Mouse (Mus musculus): Measurements from ENCODE around the gene Nxph1. TPM values are rescaled to one million over a fixed set of nuclear protein-coding genes. Genes with fewer than 3 reads are reported as not detected.

Gene Nxph1
- polyA plus RNA-seq, 1 experiment from 2014 or later = 0.16 TPM

GRCm38 (mm10) chr6:8949665-8950201, 1.5 kb downstream of the Nxph1 start:
- no peak overlapping the region for H3K27ac ChIP-seq
- H3K9ac ChIP-seq (replicated peaks) = no peak overlapping the region

DNA sequence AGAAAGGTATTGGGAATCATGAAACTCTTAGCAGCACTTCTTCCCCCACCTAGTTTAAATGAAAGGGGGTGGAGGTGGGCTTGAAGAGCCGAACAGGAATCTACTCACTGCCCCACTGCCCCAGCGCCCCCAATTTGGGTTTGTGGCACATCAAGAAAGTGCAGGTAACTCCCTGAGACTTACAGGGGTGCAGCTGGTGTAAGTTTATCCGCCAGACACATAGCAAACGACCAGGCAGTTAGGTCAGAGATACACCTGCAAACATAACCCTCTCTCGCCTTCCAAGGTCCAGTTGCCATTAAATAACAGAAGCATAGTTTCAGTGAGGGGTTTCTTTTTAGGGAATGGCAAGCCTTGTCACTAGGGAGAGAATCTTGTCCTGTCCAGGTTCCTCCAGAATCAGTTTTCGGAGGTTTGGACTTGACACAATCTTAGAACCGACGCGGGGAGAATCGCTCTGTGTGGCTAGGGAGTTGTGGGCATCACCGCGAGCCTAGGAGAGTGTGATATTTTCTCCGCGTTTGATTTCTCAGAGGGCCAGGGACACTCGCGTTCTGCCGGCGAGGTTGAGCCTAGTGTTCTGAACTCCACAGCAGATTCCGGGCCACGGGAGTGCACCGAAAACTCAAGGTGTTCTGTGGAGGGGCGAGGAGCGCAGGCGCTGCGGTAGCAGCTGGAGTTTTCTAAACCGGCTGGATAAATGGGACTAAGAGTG, 2.5 kb downstream of the Nxph1 start:
- peaks cover 91% of the 10 kb centered on the region for H3K27me3 ChIP-seq
- no peak overlapping the region for H3K27ac ChIP-seq
- peak overlapping the region; percentile 36 for H3K4me3 ChIP-seq (replicated peaks)
- WGBS = 1% methylated on average over 26 of the region's 26 CpGs
- H3K9ac ChIP-seq (replicated peaks) = no peak overlapping the region
- H3K4me2 ChIP-seq = peak overlapping the region; percentile 63
- no peak for ATAC-seq (ENCODE audit: insufficient number of reproducible peaks, insufficient read depth, low FRiP score, low TSS enrichment, low read depth)
- no peaks in the 10 kb centered on the region for H3K36me3 ChIP-seq
- H3K4me1 ChIP-seq (replicated peaks) = peaks cover 28% of the 10 kb centered on the region
- H3K9me3 ChIP-seq = no peaks in the 10 kb centered on the region

More at GRCm38 (mm10) chr6:8949665-8950201, 1.5 kb downstream of the Nxph1 start:
- no peak for ATAC-seq (ENCODE audit: insufficient number of reproducible peaks, insufficient read depth, low FRiP score, low TSS enrichment, low read depth)
- H3K9me3 ChIP-seq = no peaks in the 10 kb centered on the region
- H3K4me3 ChIP-seq (replicated peaks) = peak overlapping the region; percentile 28
- WGBS = under 1% methylated on average over 31 of the region's 31 CpGs
- peak overlapping the region; percentile 48 for H3K4me2 ChIP-seq
- H3K4me1 ChIP-seq (replicated peaks) = peaks cover 28% of the 10 kb centered on the region
- peaks cover 81% of the 10 kb centered on the region for H3K27me3 ChIP-seq
- no peaks in the 10 kb centered on the region for H3K36me3 ChIP-seq

DNA sequence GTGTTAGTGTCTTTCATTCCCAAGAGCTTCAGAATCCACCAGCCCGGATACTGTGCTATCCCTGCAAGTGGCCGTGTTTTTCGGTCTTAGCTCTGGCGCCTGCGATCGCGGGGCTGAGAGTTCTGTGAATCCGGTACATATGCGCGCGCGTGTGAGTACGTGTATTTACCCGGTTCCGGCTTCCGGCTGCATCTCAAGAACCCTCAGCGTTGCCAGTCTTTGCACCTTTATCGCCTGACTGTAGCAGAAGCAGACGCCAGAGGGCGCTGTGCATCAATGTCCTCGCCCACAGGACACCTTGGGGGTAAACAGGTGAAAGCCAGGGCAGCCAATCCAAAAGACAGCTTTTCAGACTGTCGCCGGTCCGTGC, 3.1 kb downstream of the Nxph1 start:
- under 1% methylated on average over 24 of the region's 24 CpGs for WGBS
- Histone ChIP-seq H3K27me3 (peaks cover 94% of the 10 kb centered on the region), H3K4me1 (replicated peaks) (peaks cover 28% of the 10 kb centered on the region), H3K9me3 (no peaks in the 10 kb centered on the region), H3K4me3 (replicated peaks) (peak overlapping the region; percentile 36), H3K4me2 (peak overlapping the region; percentile 63), H3K27ac (no peak overlapping the region), H3K9ac (replicated peaks) (no peak overlapping the region), H3K36me3 (no peaks in the 10 kb centered on the region)
- no peak for ATAC-seq (ENCODE audit: insufficient number of reproducible peaks, insufficient read depth, low FRiP score, low TSS enrichment, low read depth)

GRCm38 (mm10) chr6:8951884-8952590, 3.8 kb downstream of the Nxph1 start:
- WGBS = 20% methylated on average over 15 of the region's 15 CpGs
- ATAC-seq (ENCODE audit: insufficient number of reproducible peaks, insufficient read depth, low FRiP score, low TSS enrichment, low read depth) = no peak
- Histone ChIP-seq H3K27me3 (peaks cover 97% of the 10 kb centered on the region), H3K4me1 (replicated peaks) (peaks cover 28% of the 10 kb centered on the region), H3K27ac (no peak overlapping the region), H3K9ac (replicated peaks) (no peak overlapping the region), H3K9me3 (no peaks in the 10 kb centered on the region), H3K4me3 (replicated peaks) (peak overlapping the region; percentile 36; the same call in 1 of the 2 replicates), H3K36me3 (no peaks in the 10 kb centered on the region), H3K4me2 (0 out of 2 replicates have a peak overlapping the region, but pooled peaks have one; percentile 63)

- Histone ChIP-seq H3K27ac (no peak overlapping the region), H3K9me3 (no peaks in the 10 kb centered on the region), H3K36me3 (no peaks in the 10 kb centered on the region), H3K4me3 (replicated peaks) (no peak overlapping the region), H3K4me2 (no peak overlapping the region), H3K9ac (replicated peaks) (no peak overlapping the region), H3K27me3 (peaks cover 85% of the 10 kb centered on the region), H3K4me1 (replicated peaks) (peaks cover 6% of the 10 kb centered on the region)
- no peak for ATAC-seq (ENCODE audit: insufficient number of reproducible peaks, insufficient read depth, low FRiP score, low TSS enrichment, low read depth)
- under 1% methylated on average over 35 of the region's 35 CpGs for WGBS
Measured at GRCm38 (mm10) chr6:8955817-8956529, 7.7 kb downstream of the Nxph1 start.

DNA sequence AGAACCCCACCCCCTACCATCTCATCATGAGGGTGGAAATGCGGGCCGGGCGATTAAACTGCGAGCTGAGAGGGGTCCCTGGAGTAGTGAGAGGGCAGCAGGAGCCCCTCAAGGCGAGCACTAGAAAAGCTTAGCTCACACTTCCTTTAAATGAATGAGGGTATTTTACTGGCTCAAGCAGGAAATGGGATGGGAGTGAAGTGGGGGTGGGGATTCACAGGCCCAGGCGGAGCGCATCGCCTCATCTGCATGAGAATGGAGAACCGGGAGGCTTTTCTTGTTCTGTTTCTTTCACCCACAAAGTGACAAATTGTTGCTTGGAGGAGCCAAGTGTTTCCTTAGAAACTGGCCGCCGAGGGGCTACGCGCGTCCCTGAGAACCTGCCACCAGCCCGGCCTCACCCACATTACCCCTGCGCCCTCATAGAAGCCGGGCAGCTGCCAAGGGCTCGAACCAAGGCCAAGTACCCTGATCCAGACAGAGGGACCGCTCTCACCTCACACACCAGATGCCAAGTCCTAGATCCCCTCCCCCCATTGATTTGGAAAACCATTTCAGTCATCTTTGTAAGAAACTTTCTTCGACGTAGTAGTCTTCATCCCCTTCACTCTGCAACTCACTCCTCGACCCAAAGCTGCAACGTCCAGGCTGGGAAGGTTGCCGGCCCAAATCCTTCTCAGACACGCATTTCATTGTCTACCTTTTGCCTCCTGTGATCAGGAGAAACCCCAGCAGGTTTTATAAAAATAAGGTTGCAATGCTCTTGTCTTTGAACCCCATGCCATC, 8.7 kb downstream of the Nxph1 start:
- ATAC-seq (ENCODE audit: insufficient number of reproducible peaks, insufficient read depth, low FRiP score, low TSS enrichment, low read depth) = no peak; the same call in 1 of the 2 replicates
- Histone ChIP-seq H3K27me3 (peaks cover 79% of the 10 kb centered on the region), H3K4me2 (peak overlapping the region; percentile 40; the same call in 1 of the 2 replicates), H3K4me1 (replicated peaks) (no peaks in the 10 kb centered on the region), H3K9ac (replicated peaks) (no peak overlapping the region), H3K9me3 (no peaks in the 10 kb centered on the region), H3K36me3 (no peaks in the 10 kb centered on the region), H3K4me3 (replicated peaks) (no peak overlapping the region), H3K27ac (no peak overlapping the region)
- 2% methylated on average over 25 of the region's 25 CpGs for WGBS

- peak; percentile 67 for ATAC-seq (ENCODE audit: insufficient number of reproducible peaks, insufficient read depth, low FRiP score, low TSS enrichment, low read depth)
- Histone ChIP-seq H3K36me3 (no peaks in the 10 kb centered on the region), H3K27ac (no peak overlapping the region), H3K9me3 (no peaks in the 10 kb centered on the region), H3K4me2 (peak overlapping the region; percentile 40), H3K4me3 (replicated peaks) (0 out of 2 replicates have a peak overlapping the region, but pooled peaks have one; percentile 15), H3K9ac (replicated peaks) (no peak overlapping the region), H3K27me3 (peaks cover 79% of the 10 kb centered on the region), H3K4me1 (replicated peaks) (no peaks in the 10 kb centered on the region)
- 0% methylated on average over 15 of the region's 15 CpGs for WGBS
Measured at GRCm38 (mm10) chr6:8957529-8957887, 9.3 kb downstream of the Nxph1 start.

DNA sequence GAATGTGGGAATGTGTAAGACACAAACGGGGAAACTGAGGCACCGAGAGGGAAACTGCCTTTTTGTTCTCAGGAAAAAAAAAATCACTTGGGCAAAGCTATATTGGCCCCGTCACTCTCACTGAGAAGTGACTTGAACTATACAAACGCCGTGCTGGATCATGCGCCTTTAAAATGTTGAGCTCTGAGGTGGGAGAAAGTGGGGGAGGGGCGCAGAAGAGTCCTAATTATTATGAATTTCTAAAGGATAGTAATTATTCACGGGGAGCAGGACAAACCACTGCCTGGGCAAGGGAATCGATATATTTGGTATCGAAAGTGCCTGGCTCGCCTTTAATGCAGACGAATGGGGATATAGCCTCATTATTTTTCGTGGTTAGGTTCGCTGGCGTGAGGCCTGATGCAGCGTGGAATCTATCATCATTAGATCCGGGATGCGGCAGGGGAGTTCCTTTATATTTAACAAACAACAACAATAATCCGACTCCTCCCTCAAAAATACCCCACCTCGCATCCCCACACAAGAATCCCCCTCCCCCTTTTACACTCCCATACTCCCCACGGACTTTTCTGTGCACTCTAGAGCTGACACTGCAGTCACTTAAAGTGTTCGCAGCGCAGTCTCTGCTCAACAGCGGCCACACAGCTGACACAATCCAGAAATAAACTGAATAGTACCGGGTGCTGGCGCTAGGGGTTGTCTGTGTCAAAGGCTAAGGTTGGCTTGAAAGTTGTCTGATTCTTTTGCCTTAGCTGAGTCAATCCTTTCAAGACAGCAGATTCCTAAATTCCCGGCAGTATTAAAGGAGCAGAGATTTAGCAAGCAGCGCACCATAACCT, 10.1 kb downstream of the Nxph1 start:
- Histone ChIP-seq H3K4me2 (peak overlapping the region; percentile 40), H3K27ac (no peak overlapping the region), H3K9ac (replicated peaks) (no peak overlapping the region), H3K36me3 (no peaks in the 10 kb centered on the region), H3K4me3 (replicated peaks) (0 out of 2 replicates have a peak overlapping the region, but pooled peaks have one; percentile 4), H3K9me3 (no peaks in the 10 kb centered on the region), H3K4me1 (replicated peaks) (no peaks in the 10 kb centered on the region), H3K27me3 (peaks cover 72% of the 10 kb centered on the region)
- ATAC-seq (ENCODE audit: insufficient number of reproducible peaks, insufficient read depth, low FRiP score, low TSS enrichment, low read depth) = peak; percentile 57; the same call in 1 of the 2 replicates
- 3% methylated on average over 28 of the region's 28 CpGs for WGBS

- H3K27ac ChIP-seq = no peak overlapping the region
- no peaks in the 10 kb centered on the region for H3K9me3 ChIP-seq
- no peak overlapping the region for H3K4me3 ChIP-seq (replicated peaks)
- no peaks in the 10 kb centered on the region for H3K4me1 ChIP-seq (replicated peaks)
- H3K4me2 ChIP-seq = no peak overlapping the region
- H3K36me3 ChIP-seq = no peaks in the 10 kb centered on the region
- H3K9ac ChIP-seq (replicated peaks) = no peak overlapping the region
- ATAC-seq (ENCODE audit: insufficient number of reproducible peaks, insufficient read depth, low FRiP score, low TSS enrichment, low read depth) = no peak
- 70% methylated on average over 4 of the region's 4 CpGs for WGBS
- H3K27me3 ChIP-seq = peaks cover 60% of the 10 kb centered on the region
Measured at GRCm38 (mm10) chr6:8959810-8960209, 11.6 kb downstream of the Nxph1 start.

- no peaks in the 10 kb centered on the region for H3K27me3 ChIP-seq
- no peak for ATAC-seq (ENCODE audit: insufficient number of reproducible peaks, insufficient read depth, low FRiP score, low TSS enrichment, low read depth)
- no peaks in the 10 kb centered on the region for H3K36me3 ChIP-seq
Measured at GRCm38 (mm10) chr6:8970576-8970975, 22.3 kb downstream of the Nxph1 start.

More at GRCm38 (mm10) chr6:8970576-8970975, 22.3 kb downstream of the Nxph1 start:
- Histone ChIP-seq H3K4me3 (replicated peaks) (no peak overlapping the region), H3K4me1 (replicated peaks) (no peaks in the 10 kb centered on the region), H3K27ac (no peak overlapping the region), H3K9ac (replicated peaks) (no peak overlapping the region), H3K4me2 (no peak overlapping the region), H3K9me3 (no peaks in the 10 kb centered on the region)
- WGBS = 51% methylated on average over 2 of the region's 2 CpGs
